Mouse (Mus musculus) MEL (cell line): Measurements from ENCODE around the gene Fam53b. TPM values are rescaled to one million over a fixed set of nuclear protein-coding genes. Genes with fewer than 3 reads are reported as not detected.
A peak's percentile ranks its signal among the peaks of the same experiment; 100 is the strongest.

Source experiments
- DNase-seq: peaks from one replicate; pipeline ENCODE4 v3.0.0; 2011; ENCODE audit warnings: low read depth, low spot score
- H3K27ac ChIP-seq: 2 replicates; pipeline ENCODE4 v1.5.1; 2012; ENCODE audit warnings: low read depth, mild to moderate bottlenecking, control low read depth, low read length, moderate library complexity; ENCODE audit not compliant: control insufficient read depth
- H3K27me3 ChIP-seq, 2 experiments: fragments of 150-350 bp in 1 of 2; sonication (generic) in 1 of 2; 2 replicates each; pipeline ENCODE4 v1.6.1; 2012; ENCODE audit warnings: low read length in 2 of 2, mild to moderate bottlenecking in 2 of 2, improper control_type of control experiment in 1 of 2, moderate library complexity in 1 of 2; ENCODE audit not compliant: insufficient read depth in 2 of 2, control insufficient read depth in 1 of 2
- H3K36me3 ChIP-seq, 2 experiments: 2 replicates each; pipeline ENCODE4 v1.6.1; 2012 to 2014; ENCODE audit warnings: low read length in 2 of 2, improper control_type of control experiment in 1 of 2, inconsistent platforms in 1 of 2, mild to moderate bottlenecking in 1 of 2; ENCODE audit not compliant: insufficient read depth in 2 of 2, control insufficient read depth in 1 of 2
- H3K4me1 ChIP-seq, 2 experiments: fragments of 150-350 bp in 1 of 2; sonication (generic) in 1 of 2; 2 replicates each; pipeline ENCODE4 v1.6.1; 2012; ENCODE audit warnings: low read length in 2 of 2, improper control_type of control experiment in 1 of 2, mild to moderate bottlenecking in 1 of 2; ENCODE audit not compliant: insufficient read depth in 2 of 2, control insufficient read depth in 1 of 2
- H3K4me3 ChIP-seq, 2 experiments: fragments of 150-350 bp in 1 of 2; sonication (generic) in 1 of 2; 2 replicates each; pipeline ENCODE4 v1.5.1; 2012; ENCODE audit warnings: low read depth in 2 of 2, low read length in 2 of 2, mild to moderate bottlenecking in 2 of 2, moderate library complexity in 2 of 2, control low read depth in 1 of 2, improper control_type of control experiment in 1 of 2; ENCODE audit not compliant: control insufficient read depth in 1 of 2, insufficient read depth in 1 of 2
- H3K79me2 ChIP-seq: 2 replicates; pipeline ENCODE4 v1.6.1; 2012; ENCODE audit warnings: mild to moderate bottlenecking, low read length, moderate library complexity; ENCODE audit not compliant: control insufficient read depth, poor library complexity, insufficient read depth
- H3K9ac ChIP-seq: 2 replicates; pipeline ENCODE4 v1.6.1; 2012; ENCODE audit warnings: low read depth, mild to moderate bottlenecking, control low read depth, low read length, moderate library complexity; ENCODE audit not compliant: control insufficient read depth, poor library complexity, severe bottlenecking
- H3K9me3 ChIP-seq: fragments of 150-350 bp; sonication (generic); replicated peaks from 2 replicates; pipeline ENCODE4 v1.6.1; 2012; ENCODE audit warnings: mild to moderate bottlenecking, low read length, improper control_type of control experiment, moderate library complexity; ENCODE audit not compliant: insufficient read depth
- CHD1 ChIP-seq: IDR thresholded peaks from 2 replicates; pipeline ENCODE4 v1.6.1; 2012; ENCODE audit warnings: low read depth, mild to moderate bottlenecking, inconsistent platforms, low read length, improper control_type of control experiment
- CTCF ChIP-seq, 3 experiments: IDR thresholded peaks in 2 of 3; conservative IDR thresholded peaks in 1 of 3; 2 replicates each; pipeline ENCODE4 v1.5.1; 2011 to 2012; ENCODE audit warnings: low read length in 3 of 3, low read depth in 2 of 3, mild to moderate bottlenecking in 2 of 3, improper control_type of control experiment in 1 of 3, inconsistent platforms in 1 of 3, mixed read lengths in 1 of 3, moderate library complexity in 1 of 3; ENCODE audit not compliant: control insufficient read depth in 1 of 3, insufficient read depth in 1 of 3, poor library complexity in 1 of 3, severe bottlenecking in 1 of 3
- E2F4 ChIP-seq: IDR thresholded peaks from 2 replicates; pipeline ENCODE4 v1.6.1; 2011; ENCODE audit warnings: low read depth, low read length, improper control_type of control experiment, borderline replicate concordance
- ELF1 ChIP-seq: IDR thresholded peaks from 2 replicates; pipeline ENCODE4 v1.6.1; 2014; ENCODE audit warnings: low read depth, mild to moderate bottlenecking, inconsistent platforms, low read length, improper control_type of control experiment, moderate library complexity
- GABPA ChIP-seq: IDR thresholded peaks from 2 replicates; pipeline ENCODE4 v1.6.1; 2012; ENCODE audit warnings: low read depth, mild to moderate bottlenecking, inconsistent platforms, low read length, improper control_type of control experiment, moderate library complexity
- HCFC1 ChIP-seq: IDR thresholded peaks from 2 replicates; pipeline ENCODE4 v1.6.1; 2012; ENCODE audit warnings: low read depth, mild to moderate bottlenecking, inconsistent platforms, low read length, improper control_type of control experiment, moderate library complexity
- JUND ChIP-seq: IDR thresholded peaks from 2 replicates; pipeline ENCODE4 v1.6.1; 2011; ENCODE audit warnings: low read depth, mild to moderate bottlenecking, improper control_type of control experiment, low read length
- KAT2A ChIP-seq: conservative IDR thresholded peaks from 2 replicates; pipeline ENCODE4 v1.6.1; 2012; ENCODE audit warnings: low read depth, low read length, improper control_type of control experiment, inconsistent platforms
- MAX ChIP-seq: IDR thresholded peaks from 2 replicates; pipeline ENCODE4 v1.6.1; 2011; ENCODE audit warnings: low read length, improper control_type of control experiment
- MAZ ChIP-seq: IDR thresholded peaks from 2 replicates; pipeline ENCODE4 v1.6.1; 2012; ENCODE audit warnings: low read depth, mild to moderate bottlenecking, inconsistent platforms, low read length, improper control_type of control experiment
- MEF2A ChIP-seq: IDR thresholded peaks from 2 replicates; pipeline ENCODE4 v1.6.1; 2014; ENCODE audit warnings: low read depth, mild to moderate bottlenecking, inconsistent platforms, low read length, improper control_type of control experiment; ENCODE audit not compliant: poor library complexity, insufficient replicate concordance, severe bottlenecking; ENCODE audit errors: extremely low read depth
- MXI1 ChIP-seq: IDR thresholded peaks from 2 replicates; pipeline ENCODE4 v1.6.1; 2011; ENCODE audit warnings: mild to moderate bottlenecking, low read depth, low read length, improper control_type of control experiment
- MYB ChIP-seq: IDR thresholded peaks from 2 replicates; pipeline ENCODE4 v1.6.1; 2011; ENCODE audit warnings: mild to moderate bottlenecking, low read depth, low read length, improper control_type of control experiment
- MYC ChIP-seq: IDR thresholded peaks from 2 replicates; pipeline ENCODE4 v1.6.1; 2011; ENCODE audit warnings: low read depth, mild to moderate bottlenecking, low read length, improper control_type of control experiment, moderate library complexity
- NRF1 ChIP-seq: IDR thresholded peaks from 2 replicates; pipeline ENCODE4 v1.6.1; 2014; ENCODE audit warnings: low read depth, mild to moderate bottlenecking, inconsistent platforms, low read length, improper control_type of control experiment, moderate library complexity; ENCODE audit not compliant: poor library complexity, insufficient read depth, severe bottlenecking
- POLR2AphosphoS2 ChIP-seq: IDR thresholded peaks from 2 replicates; pipeline ENCODE4 v1.6.1; 2011; ENCODE audit warnings: low read length, improper control_type of control experiment
- SIN3A ChIP-seq: IDR thresholded peaks from 2 replicates; pipeline ENCODE4 v1.6.1; 2012; ENCODE audit warnings: low read length, improper control_type of control experiment, inconsistent platforms
- SMC3 ChIP-seq: IDR thresholded peaks from 2 replicates; pipeline ENCODE4 v1.6.1; 2011; ENCODE audit warnings: low read depth, low read length, improper control_type of control experiment
- TAL1 ChIP-seq: IDR thresholded peaks from 2 replicates; pipeline ENCODE4 v1.6.1; 2012; ENCODE audit warnings: mild to moderate bottlenecking, inconsistent platforms, low read length, moderate library complexity, mixed read lengths
- TBP ChIP-seq: IDR thresholded peaks from 2 replicates; pipeline ENCODE4 v1.8.0; 2011; ENCODE audit warnings: low read depth, low read length, improper control_type of control experiment
- ZKSCAN1 ChIP-seq: IDR thresholded peaks from 2 replicates; pipeline ENCODE4 v1.6.1; 2012; ENCODE audit warnings: low read depth, mild to moderate bottlenecking, inconsistent platforms, low read length, improper control_type of control experiment, moderate library complexity
- ZNF384 ChIP-seq: IDR thresholded peaks from 2 replicates; pipeline ENCODE4 v1.6.1; 2012; ENCODE audit warnings: low read depth, mild to moderate bottlenecking, inconsistent platforms, low read length, improper control_type of control experiment
- polyA plus RNA-seq, 2 experiments: library from polyadenylated mRNA; stranded (reverse) in 1 of 2; unstranded in 1 of 2; fragments of >175 nt in 1 of 2; fragments of >200 nt in 1 of 2; gene quantifications; 2 replicates each; pipeline versions ENCODE4 v1.2.1 to v1.2.4; 2012; ENCODE audit warnings: low replicate concordance in 2 of 2, low read depth in 1 of 2; ENCODE audit not compliant: insufficient read length in 2 of 2, insufficient read depth in 1 of 2, missing spikeins in 1 of 2
- total RNA-seq: library from RNA; depleted of rRNA; stranded (reverse); fragments of 300-350 nt; gene quantifications from 2 replicates; pipeline ENCODE4 v1.2.3, GENCODE M21; 2012

Gene Fam53b
- total and polyA plus RNA-seq, 3 experiments: 7.9 to 15.4 TPM; not detected in 1

- Histone ChIP-seq H3K79me2 (peaks cover 17% of the 10 kb centered on the region), H3K27me3 (no peaks in the 10 kb centered on the region), H3K9ac (no peak overlapping the region; the same call in 1 of the 2 replicates), H3K9me3 (no peaks in the 10 kb centered on the region), H3K4me1 (peaks cover 12 to 25% of the 10 kb centered on the region in 2 experiments), H3K27ac (peak overlapping the region; percentile 40), H3K36me3 (peaks cover 0 to 20% of the 10 kb centered on the region in 2 experiments; a peak in 2 of 4 replicates), H3K4me3 (no peak overlapping the region)
- DNase-seq: peak; percentile 87
- TF ChIP-seq MAZ (no peak), MYC (no peak), SIN3A (no peak), MAX (no peak), NRF1 (no peak), CHD1 (no peak), MEF2A (no peak), MXI1 (no peak), ZKSCAN1 (no peak), CTCF (IDR thresholded peaks at IDR 0.05 in 2 of 3, conservative IDR thresholded peaks at IDR 0.05 in 1 of 3; ENCODE audit: control insufficient read depth in 1 of 3, insufficient read depth in 1 of 3, low read depth in 2 of 3, low read length in 3 of 3, poor library complexity in 1 of 3, severe bottlenecking in 1 of 3) (no peak), KAT2A (no peak), TAL1 (no peak), GABPA (no peak), ELF1 (no peak), JUND (no peak), POLR2AphosphoS2 (no peak)
Measured at GRCm38 (mm10) chr7:132803962-132804361, 9.7 kb downstream of the Fam53b start.

- no peak for TF ChIP-seq KAT2A
- TF ChIP-seq E2F4: no peak
- TF ChIP-seq JUND: no peak
- TF ChIP-seq TBP: no peak
- no peak for TF ChIP-seq MYC
- no peak for TF ChIP-seq MYB
- no peak for TF ChIP-seq ZNF384
- TF ChIP-seq MXI1: no peak
- no peak for TF ChIP-seq HCFC1
- no peak for TF ChIP-seq SMC3
- H3K4me3 ChIP-seq: no peak overlapping the region
- H3K79me2 ChIP-seq: peaks cover 12% of the 10 kb centered on the region
- DNase-seq: no peak
- H3K27me3 ChIP-seq: no peaks in the 10 kb centered on the region
- H3K27ac ChIP-seq: no peak overlapping the region
- peaks cover 12 to 25% of the 10 kb centered on the region in 2 experiments for H3K4me1 ChIP-seq
- peaks cover 0 to 20% of the 10 kb centered on the region in 2 experiments; a peak in 2 of 4 replicates for H3K36me3 ChIP-seq
- H3K9ac ChIP-seq: no peak overlapping the region
- no peaks in the 10 kb centered on the region for H3K9me3 ChIP-seq
Measured at GRCm38 (mm10) chr7:132803336-132803735, 10.3 kb downstream of the Fam53b start.
